Mouse (Mus musculus): ENCODE measurements at regions not wholly inside any gene's neighbourhood (a gene's known extent, or its start where the extent isn't known, plus 50 kb on each side); places are given as distances from the start of the nearest gene placed in this dataset.

DNA sequence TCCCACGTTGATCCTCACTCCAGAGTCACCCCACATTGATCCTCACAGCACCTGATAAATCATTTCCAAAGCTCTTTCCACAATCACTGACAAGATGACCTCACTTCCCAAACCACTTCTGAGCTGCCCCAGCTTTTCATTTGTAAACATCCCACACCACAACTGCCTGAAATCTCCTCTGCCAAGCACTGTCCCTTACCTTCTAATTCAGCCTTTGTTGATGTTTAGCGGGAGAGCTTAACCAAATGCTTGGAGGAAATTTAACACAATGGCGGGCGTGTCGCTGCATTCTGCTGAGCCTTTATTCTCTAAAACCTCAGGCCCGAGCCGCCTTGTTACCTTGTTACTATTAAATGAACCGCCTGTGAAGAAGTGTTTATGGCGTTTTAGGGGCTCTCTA lies 445.9 kb downstream of the Ttll7 start:
- TF ChIP-seq GATA1 (IDR thresholded peaks at IDR 0.05; ENCODE audit: borderline replicate concordance, low read length) (no peak), FLI1 (IDR thresholded peaks at IDR 0.05; ENCODE audit: low read length) (no peak)

All from megakaryocyte, embryonic 14.5 days (primary cell).